Mouse (Mus musculus) stomach, embryonic 15.5 days (tissue): ENCODE measurements around the gene Hnrnpm. TPM values are rescaled to one million over a fixed set of nuclear protein-coding genes. Genes with fewer than 3 reads are reported as not detected.

Experiments used
- polyA plus RNA-seq: library from polyadenylated mRNA; unstranded; fragments of >200 nt; fragmentation: Nextera tagmentation; extraction: Ambion mirVana; gene quantifications from 2 replicates; pipeline ENCODE4 v1.2.1, GENCODE M21; 2015

Gene Hnrnpm
- polyA plus RNA-seq, 1 experiment from 2014 or later, result 248 TPM

Other genes with a start within 250 kb of the Hnrnpm start
- 50.8 and 55.6 TPM in 2 replicates for gene Adamts10, start 162.7 kb downstream of the Hnrnpm start, polyA plus RNA-seq
- 6.4 and 6.6 TPM in 2 replicates for gene Myo1f, start 131.2 kb downstream of the Hnrnpm start, polyA plus RNA-seq
- gene Zfp414, start 57.8 kb downstream of the Hnrnpm start, polyA plus RNA-seq, result 35.5 and 38.1 TPM in 2 replicates
- 1.1 and 1.4 TPM in 2 replicates for gene Pram1, start 48.8 kb downstream of the Hnrnpm start, polyA plus RNA-seq
- 59.8 and 70.8 TPM in 2 replicates for gene March2, start 31.8 kb upstream of the Hnrnpm start, polyA plus RNA-seq
- 249 and 270 TPM in 2 replicates for gene Rab11b, start 73.7 kb upstream of the Hnrnpm start, polyA plus RNA-seq
- gene Angptl4, start 95.0 kb upstream of the Hnrnpm start, polyA plus RNA-seq, result 22.6 and 24.7 TPM in 2 replicates
- gene Kank3, start 123.7 kb upstream of the Hnrnpm start, polyA plus RNA-seq, result 31.4 and 31.5 TPM in 2 replicates
- gene Rps28, start 137.7 kb upstream of the Hnrnpm start, polyA plus RNA-seq, result 888 and 917 TPM in 2 replicates
- gene Ndufa7, start 137.7 kb upstream of the Hnrnpm start, polyA plus RNA-seq, result 459 and 493 TPM in 2 replicates
- gene Cd320, start 156.2 kb upstream of the Hnrnpm start, polyA plus RNA-seq, result 59.1 and 62.6 TPM in 2 replicates
- gene Gm7029, start 187.0 kb upstream of the Hnrnpm start, polyA plus RNA-seq, result not detected in 2 replicates
- gene Kifc1, start 203.8 kb upstream of the Hnrnpm start, polyA plus RNA-seq, result 7.7 and 7.9 TPM in 2 replicates
- 0.95 and 1.1 TPM in 2 replicates for gene Platr17, start 218.3 kb upstream of the Hnrnpm start, polyA plus RNA-seq
- gene Daxx, start 222.6 kb upstream of the Hnrnpm start, polyA plus RNA-seq, result 39.1 and 41.5 TPM in 2 replicates
- gene Tapbp, start 229.0 kb upstream of the Hnrnpm start, polyA plus RNA-seq, result 47.3 and 50.1 TPM in 2 replicates
- 15.4 and 16.6 TPM in 2 replicates for gene Zbtb22, start 229.0 kb upstream of the Hnrnpm start, polyA plus RNA-seq
- gene Rgl2, start 242.7 kb upstream of the Hnrnpm start, polyA plus RNA-seq, result 38.5 and 43.6 TPM in 2 replicates